Mouse (Mus musculus) CH12.LX (cell line): ENCODE measurements at regions not wholly inside any gene's neighbourhood (a gene's known extent, or its start where the extent isn't known, plus 50 kb on each side); places are given as distances from the start of the nearest gene placed in this dataset.

ENCODE experiments used
- DNase-seq: peaks from one replicate; pipeline ENCODE4 v3.0.0-alpha.2; 2013; ENCODE audit errors: extremely low read depth
- H3K27ac ChIP-seq: 2 replicates; pipeline ENCODE4 v1.5.1; 2012; ENCODE audit warnings: low read depth, mild to moderate bottlenecking, control low read depth, moderate library complexity; ENCODE audit not compliant: insufficient read depth
- H3K27me3 ChIP-seq: replicated peaks from 2 replicates; pipeline ENCODE3; 2012; ENCODE audit warnings: inconsistent platforms
- H3K36me3 ChIP-seq, 2 experiments: replicated peaks in 1 of 2; 2 replicates each; pipeline versions ENCODE3 to v1.6.1; 2012; ENCODE audit warnings: inconsistent platforms in 1 of 2, low read length in 1 of 2, mild to moderate bottlenecking in 1 of 2, mixed read lengths in 1 of 2, moderate library complexity in 1 of 2; ENCODE audit not compliant: control insufficient read depth in 1 of 2, insufficient read depth in 1 of 2
- H3K4me1 ChIP-seq, 2 experiments: 2 replicates each; pipeline ENCODE4 v1.6.1; 2012; ENCODE audit warnings: inconsistent platforms in 1 of 2, moderate library complexity in 1 of 2; ENCODE audit not compliant: insufficient read depth in 2 of 2, control insufficient read depth in 1 of 2
- H3K4me2 ChIP-seq: 2 replicates; pipeline ENCODE4 v1.6.1; 2012; ENCODE audit warnings: low read depth, mild to moderate bottlenecking, control low read depth; ENCODE audit not compliant: poor library complexity, insufficient read depth, severe bottlenecking
- H3K4me3 ChIP-seq, 3 experiments: fragments of 150-350 bp in 1 of 3; sonication (generic) in 1 of 3; replicated peaks in 1 of 3; 2 replicates each; pipeline versions ENCODE3 to v1.5.1; 2011 to 2012; ENCODE audit warnings: low read depth in 2 of 3, low read length in 2 of 3, mild to moderate bottlenecking in 2 of 3, moderate library complexity in 2 of 3, control low read depth in 1 of 3, improper control_type of control experiment in 1 of 3, inconsistent platforms in 1 of 3, mixed read lengths in 1 of 3; ENCODE audit not compliant: poor library complexity in 1 of 3
- H3K79me2 ChIP-seq: replicated peaks from 2 replicates; pipeline ENCODE4 v1.6.1; 2012; ENCODE audit warnings: mild to moderate bottlenecking, moderate library complexity; ENCODE audit not compliant: control insufficient read depth, poor library complexity, insufficient read depth, severe bottlenecking; ENCODE audit errors: extremely low read depth
- H3K9ac ChIP-seq: 2 replicates; pipeline ENCODE4 v1.6.1; 2012; ENCODE audit warnings: low read depth, mild to moderate bottlenecking, control low read depth, moderate library complexity; ENCODE audit not compliant: insufficient read depth
- H3K9me3 ChIP-seq: replicated peaks from 2 replicates; pipeline ENCODE3; 2012; ENCODE audit warnings: low read length, inconsistent platforms, mixed read lengths
- CHD1 ChIP-seq: IDR thresholded peaks from 2 replicates; pipeline ENCODE4 v1.6.1; 2012; ENCODE audit warnings: low read depth, low read length, improper control_type of control experiment, inconsistent platforms
- CHD2 ChIP-seq: IDR thresholded peaks from 2 replicates; pipeline ENCODE4 v1.6.1; 2011; ENCODE audit warnings: low read length, improper control_type of control experiment
- EP300 ChIP-seq: IDR thresholded peaks from 2 replicates; pipeline ENCODE4 v1.6.1; 2011; ENCODE audit warnings: low read length, improper control_type of control experiment
- GABPA ChIP-seq: IDR thresholded peaks from 2 replicates; pipeline ENCODE4 v1.6.1; 2012; ENCODE audit warnings: low read depth, low read length, improper control_type of control experiment, inconsistent platforms; ENCODE audit not compliant: insufficient replicate concordance
- HCFC1 ChIP-seq: IDR thresholded peaks from 2 replicates; pipeline ENCODE4 v1.6.1; 2012; ENCODE audit warnings: low read depth, mild to moderate bottlenecking, inconsistent platforms, low read length, improper control_type of control experiment
- IRF4 ChIP-seq: IDR thresholded peaks from 2 replicates; pipeline ENCODE4 v1.6.1; 2014; ENCODE audit warnings: low read depth, mild to moderate bottlenecking, inconsistent platforms, low read length, improper control_type of control experiment
- JUN ChIP-seq: IDR thresholded peaks from 2 replicates; pipeline ENCODE4 v1.6.1; 2011; ENCODE audit warnings: low read depth, mild to moderate bottlenecking, low read length, improper control_type of control experiment, moderate library complexity; ENCODE audit not compliant: insufficient read depth
- JUND ChIP-seq: conservative IDR thresholded peaks from 2 replicates; pipeline ENCODE4 v1.6.1; 2011; ENCODE audit warnings: low read depth, low read length, improper control_type of control experiment
- KAT2A ChIP-seq: IDR thresholded peaks from 2 replicates; pipeline ENCODE4 v1.6.1; 2012; ENCODE audit warnings: low read length, improper control_type of control experiment, inconsistent platforms; ENCODE audit not compliant: insufficient replicate concordance
- MXI1 ChIP-seq: IDR thresholded peaks from 2 replicates; pipeline ENCODE4 v1.6.1; 2011; ENCODE audit warnings: mild to moderate bottlenecking, low read depth, low read length, improper control_type of control experiment
- MYC ChIP-seq: IDR thresholded peaks from 2 replicates; pipeline ENCODE4 v1.6.1; 2011; ENCODE audit warnings: low read depth, mild to moderate bottlenecking, improper control_type of control experiment, low read length
- NELFE ChIP-seq: IDR thresholded peaks from 2 replicates; pipeline ENCODE4 v1.6.1; 2011; ENCODE audit warnings: low read depth, low read length, improper control_type of control experiment
- NRF1 ChIP-seq: IDR thresholded peaks from 2 replicates; pipeline ENCODE4 v1.6.1; 2014; ENCODE audit warnings: low read depth, mild to moderate bottlenecking, inconsistent platforms, low read length, improper control_type of control experiment, moderate library complexity
- PAX5 ChIP-seq: IDR thresholded peaks from 2 replicates; pipeline ENCODE4 v1.6.1; 2012; ENCODE audit warnings: low read length, inconsistent platforms, mixed read lengths
- POLR2A ChIP-seq: IDR thresholded peaks from 2 replicates; pipeline ENCODE4 v1.6.1; 2011; ENCODE audit warnings: low read depth, mild to moderate bottlenecking, improper control_type of control experiment, low read length
- POLR2AphosphoS2 ChIP-seq: IDR thresholded peaks from 2 replicates; pipeline ENCODE4 v1.6.1; 2011; ENCODE audit warnings: low read depth, low read length, improper control_type of control experiment
- RAD21 ChIP-seq: IDR thresholded peaks from 2 replicates; pipeline ENCODE4 v1.6.1; 2011; ENCODE audit warnings: low read depth, mild to moderate bottlenecking, low read length, improper control_type of control experiment, moderate library complexity
- SMC3 ChIP-seq: IDR thresholded peaks from 2 replicates; pipeline ENCODE4 v1.6.1; 2011; ENCODE audit warnings: low read depth, low read length, improper control_type of control experiment
- TBP ChIP-seq: conservative IDR thresholded peaks from 2 replicates; pipeline ENCODE4 v1.6.1; 2011; ENCODE audit warnings: low read depth, low read length, improper control_type of control experiment
- TCF12 ChIP-seq: IDR thresholded peaks from 2 replicates; pipeline ENCODE4 v1.6.1; 2014; ENCODE audit warnings: low read depth, mild to moderate bottlenecking, inconsistent platforms, low read length, improper control_type of control experiment
- UBTF ChIP-seq: IDR thresholded peaks from 2 replicates; pipeline ENCODE4 v1.6.1; 2012; ENCODE audit warnings: low read depth, mild to moderate bottlenecking, inconsistent platforms, low read length, improper control_type of control experiment, moderate library complexity
- ZC3H11A ChIP-seq: IDR thresholded peaks from 2 replicates; pipeline ENCODE4 v1.6.1; 2012; ENCODE audit warnings: low read depth, mild to moderate bottlenecking, inconsistent platforms, low read length, improper control_type of control experiment
- ZKSCAN1 ChIP-seq: IDR thresholded peaks from 2 replicates; pipeline ENCODE4 v1.6.1; 2012; ENCODE audit warnings: low read depth, inconsistent platforms, low read length, improper control_type of control experiment, borderline replicate concordance
- ZNF384 ChIP-seq: IDR thresholded peaks from 2 replicates; pipeline ENCODE4 v1.6.1; 2012; ENCODE audit warnings: low read depth, low read length, improper control_type of control experiment, inconsistent platforms
- dilution Hi-C: fragments of 300-500 bp; cut with MboI; formaldehyde crosslinking; loops from 2 replicates; pipeline ENCODE4 v1.14.3; 2020; ENCODE audit warnings: low sequenced_read_pairs; ENCODE audit not compliant: extremely low pct_unique_long_range_greater_than_20kb, extremely low pct_ligation_motif_present
- in situ Hi-C: fragments of 300-500 bp; cut with MboI; formaldehyde crosslinking; loops from 3 replicates; pipeline ENCODE4 v1.14.3; 2019; ENCODE audit warnings: low sequenced_read_pairs, low pct_ligation_motif_present, low pct_unique_long_range_greater_than_20kb, mixed read lengths

DNA sequence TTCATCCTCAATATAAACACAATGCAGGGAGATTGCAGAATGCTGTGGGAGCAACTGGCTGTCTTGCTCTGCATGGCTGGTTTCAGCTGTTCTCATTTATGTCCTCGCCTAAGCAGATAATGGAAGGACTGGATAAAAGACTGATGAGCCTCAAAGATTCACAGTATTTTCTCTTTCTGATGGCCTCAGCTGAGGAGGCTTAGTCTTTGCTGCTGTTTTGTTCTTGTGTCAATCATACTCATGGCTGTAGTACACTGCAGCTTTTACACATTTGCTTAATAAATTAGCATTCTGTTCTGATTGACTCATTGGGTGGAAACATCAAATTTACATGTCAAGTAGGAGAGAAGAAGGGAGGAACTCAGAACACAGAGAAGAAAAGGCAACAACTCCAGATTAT, 503.6 kb upstream of the Plxna2 start:
- Histone ChIP-seq H3K9ac (no peak overlapping the region), H3K27ac (no peak overlapping the region), H3K79me2 (no peaks in the 10 kb centered on the region), H3K4me3 (no peak overlapping the region), H3K9me3 (no peaks in the 10 kb centered on the region), H3K27me3 (no peaks in the 10 kb centered on the region), H3K36me3 (no peaks in the 10 kb centered on the region), H3K4me2 (no peak overlapping the region), H3K4me1 (no peaks in the 10 kb centered on the region)
- dilution Hi-C loops (no loop called here), in situ Hi-C loops (no loop called here)
- TF ChIP-seq JUN, result no peak
- TF ChIP-seq ZNF384, result no peak
- TF ChIP-seq GABPA, result no peak
- no peak for TF ChIP-seq TBP
- no peak for TF ChIP-seq IRF4
- no peak for TF ChIP-seq TCF12
- no peak for TF ChIP-seq CHD2
- TF ChIP-seq JUND, result no peak
- no peak for TF ChIP-seq UBTF
- no peak for TF ChIP-seq MXI1
- TF ChIP-seq RAD21, result no peak
- no peak for TF ChIP-seq NELFE
- TF ChIP-seq MYC, result no peak
- no peak for TF ChIP-seq NRF1
- TF ChIP-seq SMC3, result no peak
- TF ChIP-seq EP300, result no peak
- TF ChIP-seq POLR2A, result no peak
- TF ChIP-seq HCFC1, result no peak
- no peak for DNase-seq

DNA sequence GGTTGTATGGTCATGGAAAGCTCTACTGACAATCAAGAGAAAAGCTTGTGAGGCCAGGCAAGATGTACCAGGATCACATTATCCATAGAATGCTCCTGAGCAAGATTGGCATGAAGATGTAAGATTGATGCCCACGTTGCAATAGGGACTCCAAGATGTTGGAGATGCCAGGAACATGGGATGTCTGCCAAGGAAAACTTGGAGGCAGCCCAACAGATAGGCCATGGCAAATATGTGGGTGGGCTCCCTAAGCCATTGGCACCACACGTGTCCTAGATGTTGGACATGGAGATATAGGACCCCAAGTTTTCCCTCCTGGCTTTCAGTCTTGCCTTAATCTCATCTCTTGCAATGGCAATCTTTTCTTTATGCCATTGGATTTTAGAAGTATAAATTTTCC, 506.1 kb upstream of the Plxna2 start:
- no peaks in the 10 kb centered on the region for H3K9me3 ChIP-seq
- H3K9ac ChIP-seq, result no peak overlapping the region
- no peaks in the 10 kb centered on the region for H3K4me1 ChIP-seq
- no peaks in the 10 kb centered on the region for H3K27me3 ChIP-seq
- H3K27ac ChIP-seq, result no peak overlapping the region
- in situ Hi-C loops (no loop called here), dilution Hi-C loops (no loop called here)
- H3K36me3 ChIP-seq, result no peaks in the 10 kb centered on the region
- no peak overlapping the region for H3K4me3 ChIP-seq
- no peaks in the 10 kb centered on the region for H3K79me2 ChIP-seq
- TF ChIP-seq ZC3H11A (no peak), POLR2AphosphoS2 (no peak), PAX5 (no peak), NRF1 (no peak), ZKSCAN1 (no peak), HCFC1 (no peak), KAT2A (no peak), RAD21 (no peak), GABPA (no peak), JUN (no peak), CHD1 (no peak)
- no peak overlapping the region for H3K4me2 ChIP-seq
- no peak for DNase-seq
